Mouse (Mus musculus) T-cell, adult 2 months (primary cell): Measurements from ENCODE around the gene Hydin.

Experiments
- DNase-seq: peaks from one replicate; pipeline ENCODE4 v3.0.0; 2022; ENCODE audit warnings: low spot score

Hydin gene

GRCm38 (mm10) chr8:110444276-110444675 lies 177.5 kb downstream of the Hydin start:
- no peak for DNase-seq

GRCm38 (mm10) chr8:110450463-110450862 lies 183.7 kb downstream of the Hydin start:
- no peak for DNase-seq

- no peak for DNase-seq
Observed at GRCm38 (mm10) chr8:110454466-110454865, 187.7 kb downstream of the Hydin start.

- DNase-seq = no peak
Observed at GRCm38 (mm10) chr8:110457424-110457823, 190.6 kb downstream of the Hydin start.

- DNase-seq = no peak
Observed at GRCm38 (mm10) chr8:110462627-110463208, 195.9 kb downstream of the Hydin start.

- no peak for DNase-seq
Observed at GRCm38 (mm10) chr8:110463773-110464460, 197.1 kb downstream of the Hydin start.

GRCm38 (mm10) chr8:110465606-110466005 lies 198.8 kb downstream of the Hydin start:
- no peak for DNase-seq

- no peak for DNase-seq
Observed at GRCm38 (mm10) chr8:110477256-110477655, 210.5 kb downstream of the Hydin start.

GRCm38 (mm10) chr8:110478576-110478975 lies 211.8 kb downstream of the Hydin start:
- DNase-seq = no peak

- no peak for DNase-seq
Observed at GRCm38 (mm10) chr8:110479401-110479800, 212.6 kb downstream of the Hydin start.

- DNase-seq = no peak
Observed at GRCm38 (mm10) chr8:110482275-110482674, 215.5 kb downstream of the Hydin start.

GRCm38 (mm10) chr8:110485234-110485633 lies 218.5 kb downstream of the Hydin start:
- DNase-seq = no peak

GRCm38 (mm10) chr8:110486020-110486419 lies 219.2 kb downstream of the Hydin start:
- no peak for DNase-seq

- DNase-seq = no peak
Observed at GRCm38 (mm10) chr8:110487644-110488043, 220.9 kb downstream of the Hydin start.

- DNase-seq = no peak
Observed at GRCm38 (mm10) chr8:110489344-110489743, 222.6 kb downstream of the Hydin start.

- no peak for DNase-seq
Observed at GRCm38 (mm10) chr8:110491118-110491517, 224.3 kb downstream of the Hydin start.

- DNase-seq = no peak
Observed at GRCm38 (mm10) chr8:110496286-110496685, 229.5 kb downstream of the Hydin start.

- no peak for DNase-seq
Observed at GRCm38 (mm10) chr8:110500253-110500652, 233.5 kb downstream of the Hydin start.

- no peak for DNase-seq
Observed at GRCm38 (mm10) chr8:110500661-110501060, 233.9 kb downstream of the Hydin start.

GRCm38 (mm10) chr8:110501330-110501729 lies 234.6 kb downstream of the Hydin start:
- no peak for DNase-seq

GRCm38 (mm10) chr8:110502880-110503279 lies 236.1 kb downstream of the Hydin start:
- no peak for DNase-seq

GRCm38 (mm10) chr8:110508766-110509165 lies 242.0 kb downstream of the Hydin start:
- DNase-seq = no peak

GRCm38 (mm10) chr8:110519790-110520189 lies 253.0 kb downstream of the Hydin start:
- no peak for DNase-seq

GRCm38 (mm10) chr8:110521851-110522250 lies 255.1 kb downstream of the Hydin start:
- no peak for DNase-seq
